Mouse (Mus musculus) midbrain, embryonic 14.5 days (tissue): ENCODE measurements around the gene Il11ra1. TPM values are rescaled to one million over a fixed set of nuclear protein-coding genes. Genes with fewer than 3 reads are reported as not detected.
"Not testable (repeated sequence)": the region's sequence is repeated elsewhere in the genome, so short reads cannot be mapped to it uniquely, and the experiment has no call there.

Source experiments
- ATAC-seq: fragments of 200-750 bp; cut with Nextera tagmentation; 2 replicates; pipeline ENCODE4 v1.8.0; 2017; ENCODE audit warnings: moderate number of reproducible peaks, moderate library complexity; ENCODE audit not compliant: low FRiP score, low TSS enrichment
- DNase-seq: peaks from one replicate; pipeline ENCODE4 v3.0.0-alpha.2; 2015
- H3K27ac ChIP-seq: fragments of 300-500 bp; sonication (generic); replicated peaks from 2 replicates; pipeline ENCODE4 v1.5.1; 2014; ENCODE audit warnings: mild to moderate bottlenecking, low read depth, low read length, moderate library complexity
- H3K27me3 ChIP-seq: fragments of 300-500 bp; sonication (generic); 2 replicates; pipeline ENCODE4 v1.6.1; 2014; ENCODE audit warnings: low read length, control low read depth, mixed read lengths; ENCODE audit not compliant: control insufficient read depth, insufficient read depth
- H3K36me3 ChIP-seq: fragments of 300-500 bp; sonication (generic); 2 replicates; pipeline ENCODE4 v1.6.1; 2014; ENCODE audit warnings: low read length, control low read depth; ENCODE audit not compliant: control insufficient read depth, insufficient read depth
- H3K4me1 ChIP-seq: fragments of 300-500 bp; sonication (generic); 2 replicates; pipeline ENCODE4 v1.6.1; 2014; ENCODE audit warnings: mild to moderate bottlenecking, antibody characterized with exemption, low read length, control low read depth; ENCODE audit not compliant: control insufficient read depth, insufficient read depth
- H3K4me2 ChIP-seq: fragments of 300-500 bp; sonication (generic); 2 replicates; pipeline ENCODE4 v1.6.1; 2014; ENCODE audit warnings: mild to moderate bottlenecking, low read length, moderate library complexity
- H3K4me3 ChIP-seq: fragments of 300-500 bp; sonication (generic); replicated peaks from 2 replicates; pipeline ENCODE4 v1.5.1; 2014; ENCODE audit warnings: low read depth, low read length
- H3K9ac ChIP-seq: fragments of 300-500 bp; sonication (generic); replicated peaks from 2 replicates; pipeline ENCODE4 v1.6.1; 2014; ENCODE audit warnings: mild to moderate bottlenecking, low read length, moderate library complexity
- H3K9me3 ChIP-seq: fragments of 300-500 bp; sonication (generic); 2 replicates; pipeline ENCODE4 v1.6.1; 2016; ENCODE audit warnings: low read length, control low read depth, mixed read lengths; ENCODE audit not compliant: control insufficient read depth
- WGBS: fragments of 180-500 bp; shearing (Covaris S2); extraction: QIAGEN DNeasy Blood & Tissue Kit; methylation state at CpG from one replicate; pipeline ENCODE4 v1.1.7; 2014; 5-methylcytosine and 5-hydroxymethylcytosine counted together
- polyA plus RNA-seq: library from polyadenylated mRNA; unstranded; fragments of >200 nt; fragmentation: Nextera tagmentation; extraction: Ambion mirVana; gene quantifications from 2 replicates; pipeline ENCODE4 v1.2.1, GENCODE M21; 2014

Gene Il11ra1
- polyA plus RNA-seq, 1 experiment from 2014 or later: 32.1 TPM

- Histone ChIP-seq H3K27me3 (no peaks in the 10 kb centered on the region), H3K36me3 (no peaks in the 10 kb centered on the region), H3K9me3 (no peaks in the 10 kb centered on the region), H3K27ac (peak overlapping the region; percentile 70), H3K4me1 (peaks cover 32% of the 10 kb centered on the region), H3K4me2 (peak overlapping the region; percentile 34), H3K9ac (no peak overlapping the region; the same call in 1 of the 2 replicates), H3K4me3 (no peak overlapping the region)
- ATAC-seq: no peak
- no peak for DNase-seq
- 20% methylated on average over 6 of the region's 6 CpGs for whole genome bisulfite sequencing
These were observed 17.0 kb upstream of the Il11ra1 start for GRCm38 (mm10) chr4:41682789-41683188.

GRCm38 (mm10) chr4:41683303-41683702 lies 16.5 kb upstream of the Il11ra1 start:
- peak; percentile 44; the same call in 1 of the 2 replicates for ATAC-seq
- 3% methylated on average over 5 of the region's 27 CpGs for WGBS
- not testable (repeated sequence) for H3K36me3 ChIP-seq, H3K9me3 ChIP-seq, DNase-seq, H3K4me3 ChIP-seq, H3K9ac ChIP-seq, H3K27me3 ChIP-seq
- Histone ChIP-seq H3K4me2 (peak overlapping the region; percentile 36), H3K4me1 (peaks cover 29% of the 10 kb centered on the region), H3K27ac (peak overlapping the region; percentile 70; the same call in 1 of the 2 replicates)

GRCm38 (mm10) chr4:41684131-41684930 lies 15.5 kb upstream of the Il11ra1 start:
- DNase-seq, H3K27me3 ChIP-seq, H3K4me3 ChIP-seq, H3K36me3 ChIP-seq, H3K9me3 ChIP-seq, H3K9ac ChIP-seq: not testable (repeated sequence)
- Histone ChIP-seq H3K4me2 (peak overlapping the region; percentile 41), H3K4me1 (peaks cover 20% of the 10 kb centered on the region), H3K27ac (peak overlapping the region; percentile 71)
- WGBS: 1% methylated on average over 22 of the region's 27 CpGs
- peak; percentile 63 for ATAC-seq

- not testable (repeated sequence) for H3K27me3 ChIP-seq, DNase-seq, H3K36me3 ChIP-seq, H3K4me3 ChIP-seq, H3K4me2 ChIP-seq, H3K9me3 ChIP-seq, H3K9ac ChIP-seq
- ATAC-seq: peak; percentile 22; the same call in 1 of the 2 replicates
- 0% methylated on average over 14 of the region's 14 CpGs for WGBS
- Histone ChIP-seq H3K27ac (0 out of 2 replicates have a peak overlapping the region, but pooled peaks have one; percentile 49), H3K4me1 (peaks cover 15% of the 10 kb centered on the region)
These were observed 14.8 kb upstream of the Il11ra1 start for GRCm38 (mm10) chr4:41684931-41685453.

GRCm38 (mm10) chr4:41685882-41686492 lies 13.8 kb upstream of the Il11ra1 start:
- not testable (repeated sequence) for H3K36me3 ChIP-seq, H3K9me3 ChIP-seq, H3K27me3 ChIP-seq, H3K4me2 ChIP-seq, DNase-seq, H3K4me3 ChIP-seq, H3K9ac ChIP-seq, ATAC-seq
- Histone ChIP-seq H3K27ac (peak overlapping the region; percentile 52), H3K4me1 (peaks cover 15% of the 10 kb centered on the region)
- WGBS: 2% methylated on average over 10 of the region's 10 CpGs

GRCm38 (mm10) chr4:41688562-41688961 lies 11.2 kb upstream of the Il11ra1 start:
- not testable (repeated sequence) for H3K4me2 ChIP-seq, DNase-seq, H3K4me3 ChIP-seq, H3K9ac ChIP-seq, H3K27me3 ChIP-seq, H3K36me3 ChIP-seq, ATAC-seq, H3K4me1 ChIP-seq, H3K9me3 ChIP-seq
- WGBS: 46% methylated on average over 1 of the region's 1 CpGs
- H3K27ac ChIP-seq: peak overlapping the region; percentile 49; the same call in 1 of the 2 replicates

GRCm38 (mm10) chr4:41690014-41690413 lies 9.8 kb upstream of the Il11ra1 start:
- not testable (repeated sequence) for H3K27ac ChIP-seq, H3K36me3 ChIP-seq, ATAC-seq, H3K4me1 ChIP-seq, DNase-seq, H3K4me2 ChIP-seq, H3K4me3 ChIP-seq, H3K9ac ChIP-seq, H3K9me3 ChIP-seq, H3K27me3 ChIP-seq
- WGBS: no CpG with 5 or more reads among the region's 4 CpGs

- not testable (repeated sequence) for H3K9me3 ChIP-seq, H3K27me3 ChIP-seq, ATAC-seq, H3K9ac ChIP-seq, DNase-seq, H3K27ac ChIP-seq, H3K4me1 ChIP-seq, H3K36me3 ChIP-seq
- Histone ChIP-seq H3K4me3 (peak overlapping the region; percentile 7; the same call in 1 of the 2 replicates), H3K4me2 (peak overlapping the region; percentile 42)
- WGBS: 2% methylated on average over 4 of the region's 4 CpGs
These were observed 6.3 kb upstream of the Il11ra1 start for GRCm38 (mm10) chr4:41693511-41693910.
